Mouse (Mus musculus): ENCODE results near the gene Plagl1. TPM values are rescaled to one million over a fixed set of nuclear protein-coding genes. Genes with fewer than 3 reads are reported as not detected.

Gene Plagl1
- polyA plus RNA-seq, 1 experiment from 2014 or later = 38.6 TPM

DNA sequence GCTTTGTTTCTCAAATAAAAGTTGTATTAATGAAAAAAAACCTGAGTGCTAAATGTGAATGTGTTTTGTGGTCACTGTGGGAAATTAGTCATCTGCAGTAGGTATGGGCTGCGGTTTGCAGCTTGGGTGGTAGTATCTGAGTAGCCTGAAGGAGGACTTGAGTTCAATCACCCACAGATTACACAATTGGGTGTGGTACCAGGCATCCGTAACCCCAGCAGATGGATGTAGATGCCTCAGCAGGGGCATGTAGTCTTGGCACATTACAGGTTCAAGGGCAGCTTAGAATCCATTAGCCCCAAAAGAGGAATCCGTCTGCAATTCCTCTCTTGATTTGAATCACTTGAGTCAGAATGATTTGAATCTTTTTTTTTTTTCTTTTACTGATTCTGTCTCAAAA lies 25.0 kb upstream of the Plagl1 start:
- Histone ChIP-seq H3K9ac (replicated peaks; ENCODE audit: low read depth, low read length) (no peak overlapping the region), H3K4me1 (replicated peaks; ENCODE audit: control insufficient read depth, insufficient read depth, low read length) (no peaks in the 10 kb centered on the region), H3K4me2 (ENCODE audit: low read length) (no peak overlapping the region), H3K4me3 (replicated peaks; ENCODE audit: low read length) (no peak overlapping the region), H3K36me3 (ENCODE audit: control insufficient read depth, insufficient read depth) (no peaks in the 10 kb centered on the region), H3K27ac (ENCODE audit: low read length) (no peak overlapping the region), H3K27me3 (replicated peaks; ENCODE audit: control insufficient read depth, insufficient read depth, low read length) (no peaks in the 10 kb centered on the region), H3K9me3 (ENCODE audit: control insufficient read depth, low read length) (no peaks in the 10 kb centered on the region)
- WGBS = 89% methylated on average over 3 of the region's 3 CpGs
- ATAC-seq = no peak

GRCm38 (mm10) chr10:13039637-13040174 lies 20.6 kb upstream of the Plagl1 start:
- H3K4me2 ChIP-seq (ENCODE audit: low read length) = no peak overlapping the region
- no peaks in the 10 kb centered on the region for H3K27me3 ChIP-seq (replicated peaks; ENCODE audit: control insufficient read depth, insufficient read depth, low read length)
- no peak overlapping the region for H3K27ac ChIP-seq (ENCODE audit: low read length)
- no peak overlapping the region for H3K9ac ChIP-seq (replicated peaks; ENCODE audit: low read depth, low read length)
- no peaks in the 10 kb centered on the region for H3K4me1 ChIP-seq (replicated peaks; ENCODE audit: control insufficient read depth, insufficient read depth, low read length)
- H3K4me3 ChIP-seq (replicated peaks; ENCODE audit: low read length) = no peak overlapping the region
- no peaks in the 10 kb centered on the region for H3K9me3 ChIP-seq (ENCODE audit: control insufficient read depth, low read length)
- H3K36me3 ChIP-seq (ENCODE audit: control insufficient read depth, insufficient read depth) = no peaks in the 10 kb centered on the region
- 88% methylated on average over 5 of the region's 5 CpGs for WGBS
- no peak for ATAC-seq

GRCm38 (mm10) chr10:13044659-13045058 lies 15.6 kb upstream of the Plagl1 start:
- WGBS = 65% methylated on average over 11 of the region's 11 CpGs
- Histone ChIP-seq H3K9ac (replicated peaks; ENCODE audit: low read depth, low read length) (no peak overlapping the region), H3K27me3 (replicated peaks; ENCODE audit: control insufficient read depth, insufficient read depth, low read length) (no peaks in the 10 kb centered on the region), H3K9me3 (ENCODE audit: control insufficient read depth, low read length) (no peaks in the 10 kb centered on the region), H3K27ac (ENCODE audit: low read length) (no peak overlapping the region), H3K36me3 (ENCODE audit: control insufficient read depth, insufficient read depth) (no peaks in the 10 kb centered on the region), H3K4me1 (replicated peaks; ENCODE audit: control insufficient read depth, insufficient read depth, low read length) (no peaks in the 10 kb centered on the region), H3K4me3 (replicated peaks; ENCODE audit: low read length) (no peak overlapping the region), H3K4me2 (ENCODE audit: low read length) (no peak overlapping the region; the same call in 1 of the 2 replicates)
- ATAC-seq = peak; percentile 93

DNA sequence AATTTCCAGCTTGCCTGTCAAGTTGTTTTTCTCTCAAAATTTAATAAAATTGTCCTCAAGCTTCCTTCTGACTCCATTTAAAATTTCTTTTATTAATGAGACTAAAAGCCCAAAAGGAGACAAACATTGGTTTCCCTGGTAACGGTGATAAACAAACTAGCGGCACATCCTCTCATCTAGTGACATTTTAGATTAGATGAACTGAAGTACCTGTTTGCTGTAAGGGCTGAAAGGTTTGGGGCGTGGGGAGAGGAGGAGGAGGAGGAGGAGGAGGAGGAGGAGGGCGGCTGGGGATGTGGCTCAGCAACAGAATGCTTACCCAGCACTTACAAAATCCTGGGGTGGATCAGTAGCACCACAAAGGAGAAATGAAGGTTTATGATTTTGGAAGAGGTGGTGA lies 12.5 kb upstream of the Plagl1 start:
- WGBS = 36% methylated on average over 4 of the region's 4 CpGs
- Histone ChIP-seq H3K4me2 (ENCODE audit: low read length) (no peak overlapping the region), H3K4me3 (replicated peaks; ENCODE audit: low read length) (no peak overlapping the region), H3K9ac (replicated peaks; ENCODE audit: low read depth, low read length) (no peak overlapping the region), H3K36me3 (ENCODE audit: control insufficient read depth, insufficient read depth) (no peaks in the 10 kb centered on the region), H3K9me3 (ENCODE audit: control insufficient read depth, low read length) (no peaks in the 10 kb centered on the region), H3K27ac (ENCODE audit: low read length) (no peak overlapping the region), H3K4me1 (replicated peaks; ENCODE audit: control insufficient read depth, insufficient read depth, low read length) (no peaks in the 10 kb centered on the region), H3K27me3 (replicated peaks; ENCODE audit: control insufficient read depth, insufficient read depth, low read length) (no peaks in the 10 kb centered on the region)
- ATAC-seq = no peak

DNA sequence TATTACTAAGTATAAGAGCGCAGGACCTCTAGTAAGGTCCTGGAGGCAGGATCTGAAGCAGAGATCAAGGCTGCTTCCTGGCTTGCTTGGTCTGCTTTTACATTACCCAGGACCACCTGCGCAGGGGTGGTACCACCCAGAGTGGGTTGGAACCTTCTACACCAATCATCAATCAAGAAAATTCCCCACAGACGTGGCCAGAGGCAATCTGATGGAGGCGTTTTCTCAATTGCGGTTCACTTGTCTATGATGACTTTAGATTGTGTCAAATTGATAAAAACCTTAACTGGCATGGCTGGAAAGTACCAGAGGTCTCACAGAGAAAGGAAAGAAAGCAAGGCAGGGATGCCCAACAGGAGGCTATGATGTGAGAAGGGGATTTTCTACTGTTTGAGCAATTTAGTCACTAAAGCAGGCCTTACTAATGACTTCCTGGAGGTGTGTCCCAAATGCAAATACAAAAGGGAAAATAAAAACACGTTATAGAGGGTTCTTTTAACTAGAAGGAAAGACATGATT lies 3.4 kb upstream of the Plagl1 start:
- WGBS = 77% methylated on average over 6 of the region's 6 CpGs
- H3K27me3 ChIP-seq (replicated peaks; ENCODE audit: control insufficient read depth, insufficient read depth, low read length) = peaks cover 2% of the 10 kb centered on the region; the same call in 1 of the 2 replicates
- no peak overlapping the region for H3K27ac ChIP-seq (ENCODE audit: low read length)
- H3K4me3 ChIP-seq (replicated peaks; ENCODE audit: low read length) = no peak overlapping the region
- H3K4me1 ChIP-seq (replicated peaks; ENCODE audit: control insufficient read depth, insufficient read depth, low read length) = peaks cover 7% of the 10 kb centered on the region
- H3K36me3 ChIP-seq (ENCODE audit: control insufficient read depth, insufficient read depth) = no peaks in the 10 kb centered on the region
- H3K4me2 ChIP-seq (ENCODE audit: low read length) = no peak overlapping the region
- no peak overlapping the region for H3K9ac ChIP-seq (replicated peaks; ENCODE audit: low read depth, low read length)
- H3K9me3 ChIP-seq (ENCODE audit: control insufficient read depth, low read length) = no peaks in the 10 kb centered on the region
- no peak for ATAC-seq

- no peaks in the 10 kb centered on the region for H3K36me3 ChIP-seq (ENCODE audit: control insufficient read depth, insufficient read depth)
- peaks cover 5% of the 10 kb centered on the region; the same call in 1 of the 2 replicates for H3K27me3 ChIP-seq (replicated peaks; ENCODE audit: control insufficient read depth, insufficient read depth, low read length)
- H3K9me3 ChIP-seq (ENCODE audit: control insufficient read depth, low read length) = no peaks in the 10 kb centered on the region
- H3K4me2 ChIP-seq (ENCODE audit: low read length) = peak overlapping the region; percentile 89
- H3K27ac ChIP-seq (ENCODE audit: low read length) = no peak overlapping the region
- 10% methylated on average over 45 of the region's 46 CpGs for WGBS
- peak overlapping the region; percentile 70 for H3K9ac ChIP-seq (replicated peaks; ENCODE audit: low read depth, low read length)
- H3K4me3 ChIP-seq (replicated peaks; ENCODE audit: low read length) = peak overlapping the region; percentile 51
- H3K4me1 ChIP-seq (replicated peaks; ENCODE audit: control insufficient read depth, insufficient read depth, low read length) = peaks cover 7% of the 10 kb centered on the region
- peak; percentile 71 for ATAC-seq
These were observed 742 bp downstream of the Plagl1 start for GRCm38 (mm10) chr10:13060821-13061671.

- no peak overlapping the region for H3K4me3 ChIP-seq (replicated peaks; ENCODE audit: low read length)
- no peak overlapping the region for H3K27ac ChIP-seq (ENCODE audit: low read length)
- 43% methylated on average over 8 of the region's 8 CpGs for WGBS
- H3K36me3 ChIP-seq (ENCODE audit: control insufficient read depth, insufficient read depth) = no peaks in the 10 kb centered on the region
- no peaks in the 10 kb centered on the region for H3K9me3 ChIP-seq (ENCODE audit: control insufficient read depth, low read length)
- ATAC-seq = peak; percentile 46; the same call in 1 of the 2 replicates
- H3K4me2 ChIP-seq (ENCODE audit: low read length) = no peak overlapping the region
- no peak overlapping the region for H3K9ac ChIP-seq (replicated peaks; ENCODE audit: low read depth, low read length)
- peaks cover 5% of the 10 kb centered on the region; the same call in 1 of the 2 replicates for H3K27me3 ChIP-seq (replicated peaks; ENCODE audit: control insufficient read depth, insufficient read depth, low read length)
- peaks cover 7% of the 10 kb centered on the region for H3K4me1 ChIP-seq (replicated peaks; ENCODE audit: control insufficient read depth, insufficient read depth, low read length)
These were observed 2.1 kb downstream of the Plagl1 start for GRCm38 (mm10) chr10:13062373-13062772.

GRCm38 (mm10) chr10:13063457-13063856 lies 3.2 kb downstream of the Plagl1 start:
- 49% methylated on average over 7 of the region's 7 CpGs for WGBS
- H3K36me3 ChIP-seq (ENCODE audit: control insufficient read depth, insufficient read depth) = no peaks in the 10 kb centered on the region
- H3K4me1 ChIP-seq (replicated peaks; ENCODE audit: control insufficient read depth, insufficient read depth, low read length) = peaks cover 7% of the 10 kb centered on the region
- H3K4me3 ChIP-seq (replicated peaks; ENCODE audit: low read length) = no peak overlapping the region
- no peak overlapping the region for H3K9ac ChIP-seq (replicated peaks; ENCODE audit: low read depth, low read length)
- H3K4me2 ChIP-seq (ENCODE audit: low read length) = no peak overlapping the region
- no peak overlapping the region for H3K27ac ChIP-seq (ENCODE audit: low read length)
- no peak for ATAC-seq
- 0 out of 2 replicates have a peak, but pooled peaks cover 5% of the 10 kb centered on the region for H3K27me3 ChIP-seq (replicated peaks; ENCODE audit: control insufficient read depth, insufficient read depth, low read length)
- no peaks in the 10 kb centered on the region for H3K9me3 ChIP-seq (ENCODE audit: control insufficient read depth, low read length)

- H3K27ac ChIP-seq (ENCODE audit: low read length) = no peak overlapping the region
- H3K4me3 ChIP-seq (replicated peaks; ENCODE audit: low read length) = no peak overlapping the region
- no peaks in the 10 kb centered on the region for H3K9me3 ChIP-seq (ENCODE audit: control insufficient read depth, low read length)
- H3K9ac ChIP-seq (replicated peaks; ENCODE audit: low read depth, low read length) = no peak overlapping the region
- no peak overlapping the region for H3K4me2 ChIP-seq (ENCODE audit: low read length)
- no peaks in the 10 kb centered on the region for H3K36me3 ChIP-seq (ENCODE audit: control insufficient read depth, insufficient read depth)
- peaks cover 7% of the 10 kb centered on the region for H3K4me1 ChIP-seq (replicated peaks; ENCODE audit: control insufficient read depth, insufficient read depth, low read length)
- no peak for ATAC-seq
- WGBS = 83% methylated on average over 3 of the region's 3 CpGs
- H3K27me3 ChIP-seq (replicated peaks; ENCODE audit: control insufficient read depth, insufficient read depth, low read length) = 0 out of 2 replicates have a peak, but pooled peaks cover 5% of the 10 kb centered on the region
These were observed 4.9 kb downstream of the Plagl1 start for GRCm38 (mm10) chr10:13065129-13065752.

Data from forebrain, embryonic 16.5 days (tissue).